ENCODE assay signal across 13 mouse cellular contexts in the genomic region with DNA sequence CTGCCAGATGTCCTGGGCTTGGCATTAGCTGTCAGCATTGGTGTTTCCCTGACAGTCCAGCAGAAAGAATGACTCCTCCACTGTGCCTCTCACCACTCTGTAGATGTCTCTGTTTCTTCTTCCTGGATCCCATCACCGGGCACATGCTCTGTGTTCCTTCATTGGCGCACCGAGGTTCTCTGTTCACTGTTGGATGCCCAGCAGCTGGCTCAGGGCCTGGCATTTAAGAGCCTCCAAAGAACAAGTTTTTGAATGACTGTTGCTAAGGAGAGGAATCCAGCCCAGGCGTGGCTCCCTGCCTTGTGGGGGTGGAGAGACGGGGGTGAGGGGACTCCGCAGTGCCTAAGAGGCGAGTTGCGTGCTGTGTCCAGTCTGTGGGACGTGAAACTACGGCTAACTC.
A peak's percentile ranks its signal among the peaks of the same experiment; 100 is the strongest.
DNase-seq lines count a peak whose midpoint lies in the region; ATAC-seq and TF ChIP-seq lines count a peak whose summit lies in the region.
"Had no signal": no experiment of that assay in that cellular context is flagged by ENCODE, and none has a peak within 500 bp of the region (broad histone marks: within the 10 kb centered on the region; RNA-seq: fewer than 3 reads in every experiment).

No protein-coding gene starts in this region.

- TF ChIP-seq EP300 in stomach, postnatal 0 days (optimal IDR thresholded peaks at IDR 0.05) = no peak

- H3K27ac ChIP-seq in stomach, embryonic 16.5 days (ENCODE audit: low read length) = no peak overlapping the region
- no peak overlapping the region for H3K27ac ChIP-seq in stomach, postnatal 0 days (replicated peaks)

- H3K36me3 ChIP-seq in stomach, embryonic 16.5 days (ENCODE audit: control insufficient read depth, insufficient read depth, low read length) = 0 out of 2 replicates have a peak, but pooled peaks cover 3% of the 10 kb centered on the region
- H3K36me3 ChIP-seq in stomach, postnatal 0 days (ENCODE audit: control insufficient read depth, insufficient read depth, low read length) = peaks cover 7% of the 10 kb centered on the region; the same call in 1 of the 2 replicates

- TF ChIP-seq CTCF in stomach, postnatal 0 days (IDR thresholded peaks at IDR 0.05; ENCODE audit: low read depth) = no peak

- no peaks in the 10 kb centered on the region for H3K27me3 ChIP-seq in stomach, embryonic 16.5 days (ENCODE audit: control insufficient read depth, insufficient read depth, low read length)
- H3K27me3 ChIP-seq in stomach, postnatal 0 days (ENCODE audit: control insufficient read depth, insufficient read depth, low read length) = no peaks in the 10 kb centered on the region
- H3K27me3 ChIP-seq: CH12.LX had no signal

- intact Hi-C loops in heart, postnatal 10 days (cut with DNase I) = no loop called here

- H3K9ac ChIP-seq in stomach, embryonic 16.5 days (ENCODE audit: low read length) = no peak overlapping the region
- H3K9ac ChIP-seq in stomach, postnatal 0 days (ENCODE audit: low read length) = no peak overlapping the region

- peak; percentile 46; the same call in 1 of the 2 replicates for ATAC-seq in stomach, embryonic 16.5 days (ENCODE audit: insufficient read depth, low FRiP score)
- no peak for ATAC-seq in stomach, postnatal 0 days (ENCODE audit: low FRiP score, low TSS enrichment)

- peak; percentile 41 to 42 for DNase-seq in heart, postnatal 10 days
- no peak for DNase-seq in heart, adult 9 months (ENCODE audit: low spot score in 2 of 2)
- no peak for DNase-seq in stomach, postnatal 0 days (ENCODE audit: low spot score)
- peak; percentile 67 to 78 for DNase-seq in layer of hippocampus, postnatal 10 days (ENCODE audit: low spot score in 2 of 2)
- peak; percentile 55 for DNase-seq in right cerebral cortex, postnatal 4 days
- DNase-seq in urinary bladder, adult 18-20 months (ENCODE audit: low spot score in 2 of 2) = no peak
- DNase-seq in ovary, postnatal 14 days (ENCODE audit: low spot score) = no peak
- DNase-seq: kidney, postnatal 10 days; lung, postnatal 10 days; spleen, adult 18-20 months; thymus, postnatal 14 days had no signal

- WGBS in stomach, embryonic 16.5 days = 85% methylated on average over 10 of the region's 10 CpGs
- WGBS in stomach, postnatal 0 days = 81% methylated on average over 10 of the region's 10 CpGs

- no peak overlapping the region for H3K4me3 ChIP-seq in stomach, embryonic 16.5 days (replicated peaks; ENCODE audit: low read length)
- no peak overlapping the region for H3K4me3 ChIP-seq in stomach, postnatal 0 days (ENCODE audit: low read depth, low read length)

- H3K9me3 ChIP-seq in stomach, embryonic 16.5 days (replicated peaks; ENCODE audit: control insufficient read depth, low read length) = no peaks in the 10 kb centered on the region
- H3K9me3 ChIP-seq in stomach, postnatal 0 days (ENCODE audit: control insufficient read depth, low read length) = no peaks in the 10 kb centered on the region

- peaks cover 18% of the 10 kb centered on the region; the same call in 1 of the 2 replicates for H3K4me1 ChIP-seq in stomach, embryonic 16.5 days (ENCODE audit: control insufficient read depth, insufficient read depth, low read length)
- H3K4me1 ChIP-seq in stomach, postnatal 0 days (replicated peaks; ENCODE audit: control insufficient read depth, insufficient read depth) = peaks cover 3% of the 10 kb centered on the region; the same call in 1 of the 2 replicates

- no peak overlapping the region for H3K4me2 ChIP-seq in stomach, embryonic 16.5 days (ENCODE audit: low read depth, low read length)
- no peak overlapping the region for H3K4me2 ChIP-seq in stomach, postnatal 0 days (replicated peaks; ENCODE audit: low read depth)

Comparison
In these comparisons a context has a peak if more than half of its experiments do, and no peak if none do; other contexts are left out.
1. DNase-seq: peak in heart, postnatal 10 days (2 of 2), layer of hippocampus, postnatal 10 days (2 of 2) and right cerebral cortex, postnatal 4 days (single experiment); none in heart, adult 9 months (0 of 2), stomach, postnatal 0 days (single experiment), urinary bladder, adult 18-20 months (0 of 2) and ovary, postnatal 14 days (single experiment).